Mouse (Mus musculus) cerebellum, postnatal 25 days (tissue): ENCODE measurements at regions not wholly inside any gene's neighbourhood (a gene's known extent, or its start where the extent isn't known, plus 50 kb on each side); places are given as distances from the start of the nearest gene placed in this dataset.
"Not testable (repeated sequence)": the region's sequence is repeated elsewhere in the genome, so short reads cannot be mapped to it uniquely, and the experiment has no call there.

Experiments used
- DNase-seq, 2 experiments: peaks; one replicate each; pipeline ENCODE4 v3.0.0; 2021; ENCODE audit warnings: mixed read lengths in 2 of 2

GRCm38 (mm10) chr4:23823516-23823915 is 672.7 kb upstream of the Mms22l start:
- peak in 1 of 2 experiments; percentile 31 for DNase-seq

GRCm38 (mm10) chr4:23826885-23827284 is 669.4 kb upstream of the Mms22l start:
- DNase-seq = peak in 1 of 2 experiments; percentile 3

GRCm38 (mm10) chr4:23832385-23833164 is 663.7 kb upstream of the Mms22l start:
- no peak for DNase-seq

- DNase-seq = no peak
Measured at GRCm38 (mm10) chr4:23843609-23844287, 652.5 kb upstream of the Mms22l start.

GRCm38 (mm10) chr4:23844288-23844971 is 651.8 kb upstream of the Mms22l start:
- no peak for DNase-seq

GRCm38 (mm10) chr4:23845263-23845662 is 651.0 kb upstream of the Mms22l start:
- no peak for DNase-seq

DNA sequence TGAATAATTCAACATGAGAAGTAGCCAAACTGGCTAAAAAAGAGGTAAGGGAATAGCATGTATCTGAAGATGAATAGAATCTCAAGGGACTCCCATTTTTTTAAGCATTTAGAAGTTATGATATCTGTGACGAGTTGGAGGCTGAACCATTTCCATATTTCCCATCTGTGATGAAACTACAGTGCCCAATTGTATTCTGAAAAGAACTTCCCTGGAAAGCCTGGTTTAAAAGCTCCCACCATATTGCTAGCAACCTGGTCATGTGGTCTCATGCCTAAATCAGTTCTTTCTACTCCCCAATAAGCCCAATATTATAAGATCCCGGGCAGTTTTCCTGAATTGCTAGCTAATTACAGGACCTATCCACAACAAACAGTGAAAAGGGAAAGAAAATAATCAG is 645.6 kb upstream of the Mms22l start:
- no peak for DNase-seq

DNA sequence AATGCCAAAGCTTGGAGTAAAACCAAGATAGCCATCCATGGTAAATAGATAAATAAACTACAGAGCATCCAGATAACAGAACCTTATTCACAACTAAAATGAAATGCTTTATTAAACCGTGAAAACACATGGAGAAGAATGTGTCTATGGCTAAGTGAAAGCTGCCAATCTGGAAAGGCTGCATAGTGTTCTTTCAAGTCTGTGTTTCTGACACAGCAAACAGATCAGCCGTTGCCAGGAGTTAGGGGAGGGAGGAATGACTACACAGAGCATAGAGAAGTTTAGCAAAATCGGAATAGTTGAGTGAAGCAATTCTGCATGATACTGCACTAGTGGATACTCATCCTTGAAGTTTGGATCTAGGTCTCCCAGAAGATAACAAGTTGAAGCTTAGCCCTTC is 633.8 kb upstream of the Mms22l start:
- DNase-seq = no peak

DNA sequence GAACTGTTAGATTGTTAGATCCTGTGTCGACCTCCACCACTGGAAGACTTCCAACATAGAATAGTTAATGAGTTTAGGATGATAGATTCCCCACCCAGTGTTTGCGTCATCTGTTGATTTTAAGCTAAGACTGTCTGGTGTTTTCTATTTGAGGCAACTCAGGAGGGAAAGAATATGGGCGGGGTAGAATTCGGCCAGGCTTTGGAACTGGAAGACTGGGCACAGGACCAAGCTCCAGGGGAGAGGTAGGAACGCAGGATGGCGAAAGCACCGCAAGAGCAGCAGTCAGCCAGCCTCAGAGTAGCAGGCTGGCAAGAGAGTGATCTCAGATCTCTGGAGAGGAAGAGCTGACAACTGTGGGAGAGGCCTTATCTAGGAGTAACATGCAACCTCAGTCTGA is 616.2 kb upstream of the Mms22l start:
- DNase-seq = peak; percentile 51 to 69

DNA sequence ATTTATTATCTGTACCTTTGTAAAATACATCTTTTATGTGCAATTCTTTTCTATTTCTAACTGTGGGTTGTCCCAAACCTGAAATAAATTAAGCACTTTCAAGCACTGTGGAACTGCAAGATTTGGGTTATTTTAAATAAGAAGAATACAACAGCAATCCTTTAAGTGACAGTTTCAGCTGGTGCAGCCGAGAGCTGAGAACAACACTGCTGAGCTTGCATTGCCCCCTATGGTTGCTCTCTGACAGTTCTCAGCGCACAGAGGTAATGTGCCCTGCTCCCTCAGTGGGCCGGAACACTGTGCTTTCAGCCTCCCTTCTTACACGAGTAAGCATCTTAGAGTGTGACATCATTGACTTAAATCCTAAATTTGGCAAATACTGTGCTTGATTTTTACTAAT is 582.9 kb upstream of the Mms22l start:
- DNase-seq = peak in 1 of 2 experiments; percentile 1

DNA sequence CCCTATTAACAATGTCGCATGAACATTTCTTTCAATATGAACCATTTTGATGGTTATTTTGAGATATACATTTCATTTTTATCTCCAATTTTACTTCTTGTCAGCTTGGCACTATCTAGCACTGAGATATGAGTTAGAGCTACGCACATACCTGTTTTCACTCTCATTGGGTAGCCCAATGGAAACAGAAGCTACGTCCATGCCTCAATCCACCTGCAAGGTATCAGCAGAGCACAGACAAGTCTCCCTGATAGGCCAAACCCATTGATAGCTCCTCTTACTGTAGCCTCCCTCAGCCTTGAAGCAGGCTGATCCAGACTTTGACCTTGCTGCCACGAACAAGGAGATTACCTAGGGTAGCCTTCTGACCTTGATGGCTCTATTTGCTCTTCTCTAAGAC is 582.4 kb upstream of the Mms22l start:
- no peak for DNase-seq

- DNase-seq = no peak
Measured at GRCm38 (mm10) chr4:23914423-23914822, 581.8 kb upstream of the Mms22l start.

DNA sequence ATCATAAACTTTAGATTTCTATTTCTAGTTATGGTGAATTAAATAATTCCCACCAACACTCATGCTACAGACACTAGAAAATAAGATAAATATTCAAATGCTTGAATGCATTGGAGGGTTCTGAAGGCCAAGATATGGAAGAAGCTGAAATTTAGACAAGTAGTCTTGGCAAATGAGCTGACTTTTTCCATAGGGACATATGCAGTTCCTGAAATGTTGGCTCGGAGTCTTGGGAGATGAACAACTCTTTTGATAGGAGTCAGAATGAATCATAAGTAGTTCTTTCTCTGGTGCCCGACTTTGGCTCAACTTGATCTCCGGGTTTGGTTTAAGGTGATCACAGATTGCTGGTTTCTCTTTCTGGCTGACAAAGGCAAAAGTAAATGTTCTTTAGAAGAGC is 574.7 kb upstream of the Mms22l start:
- DNase-seq = no peak

GRCm38 (mm10) chr4:23954140-23954539 is 542.1 kb upstream of the Mms22l start:
- no peak for DNase-seq

DNA sequence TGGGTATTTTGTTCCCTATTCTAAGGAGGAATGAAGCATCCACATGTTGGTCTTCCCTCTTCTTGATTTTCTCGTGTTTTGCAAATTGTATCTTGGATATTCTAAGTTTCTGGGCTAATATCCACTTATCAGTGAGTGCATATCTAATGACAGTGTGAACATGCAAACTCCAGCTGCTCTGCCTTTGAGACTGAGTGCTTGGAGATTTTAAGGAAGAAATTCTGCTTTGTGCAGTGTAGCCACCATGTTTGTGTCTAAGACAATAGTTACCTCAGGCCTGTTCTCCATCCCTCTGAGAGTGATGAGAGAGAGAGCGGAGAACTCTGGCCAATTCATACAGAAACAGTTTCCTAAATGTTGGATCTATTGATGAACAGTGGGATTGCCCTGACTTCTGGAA is 514.1 kb upstream of the Mms22l start:
- DNase-seq = not testable (repeated sequence)

- DNase-seq = peak; percentile 5 to 15
Measured at GRCm38 (mm10) chr4:23982790-23983451, 513.3 kb upstream of the Mms22l start.

DNA sequence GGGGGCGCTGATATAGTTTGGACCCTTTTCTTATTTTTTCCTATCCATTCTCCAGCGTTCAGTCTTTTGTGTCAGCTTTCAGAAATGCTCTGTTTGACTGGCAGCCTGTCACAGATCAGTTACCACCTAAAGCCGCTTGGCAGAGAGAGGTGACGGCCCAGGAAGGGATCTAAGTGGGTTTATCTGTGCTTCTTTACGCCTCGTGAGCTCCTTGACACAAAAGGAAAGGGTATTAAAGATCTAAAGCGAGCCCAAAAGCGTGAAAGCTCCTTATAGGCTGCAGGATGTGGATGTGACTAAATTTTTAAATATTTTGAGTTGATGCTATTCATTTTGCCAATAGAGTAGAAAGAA is 512.8 kb upstream of the Mms22l start:
- DNase-seq = no peak

DNA sequence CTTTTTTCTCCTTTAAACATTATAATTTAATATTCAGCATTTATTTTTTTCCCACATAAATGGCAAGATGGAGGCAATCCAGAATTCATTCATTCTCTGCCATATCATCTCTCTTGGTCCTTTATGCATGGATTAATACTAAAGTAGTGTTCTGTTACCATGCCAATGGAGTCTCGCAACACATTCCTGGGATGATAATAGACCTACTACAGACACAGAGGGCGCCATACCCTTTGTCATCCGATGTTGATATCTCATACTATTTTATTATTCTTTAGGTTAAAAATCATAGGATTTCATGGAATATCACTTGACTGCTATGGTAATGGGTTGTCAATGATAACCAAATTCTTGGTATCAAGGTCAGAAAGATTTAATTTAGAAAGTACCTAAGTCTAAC is 512.2 kb upstream of the Mms22l start:
- DNase-seq = no peak

DNA sequence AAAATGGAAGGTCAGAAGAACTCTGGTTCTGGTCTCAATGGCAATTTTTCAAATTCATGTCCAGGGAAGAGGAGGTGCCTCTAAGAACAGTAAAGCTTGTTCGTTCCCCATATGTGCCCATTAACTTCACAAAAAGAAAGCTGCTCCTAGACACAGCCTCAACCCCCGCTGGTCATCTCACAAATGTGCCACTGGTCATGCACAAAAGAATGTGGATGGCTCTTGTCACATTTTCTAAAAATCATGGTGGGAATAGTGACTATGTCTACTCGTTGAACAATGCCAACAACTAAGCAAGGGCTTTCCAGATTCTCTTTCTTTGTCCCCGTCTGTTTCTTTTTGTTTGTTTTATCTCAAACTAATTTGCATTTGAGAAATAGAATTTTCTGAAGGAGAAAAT is 510.3 kb upstream of the Mms22l start:
- no peak for DNase-seq

GRCm38 (mm10) chr4:23993823-23994222 is 502.4 kb upstream of the Mms22l start:
- no peak for DNase-seq

- DNase-seq = no peak
Measured at GRCm38 (mm10) chr4:23994261-23994965, 501.8 kb upstream of the Mms22l start.

DNA sequence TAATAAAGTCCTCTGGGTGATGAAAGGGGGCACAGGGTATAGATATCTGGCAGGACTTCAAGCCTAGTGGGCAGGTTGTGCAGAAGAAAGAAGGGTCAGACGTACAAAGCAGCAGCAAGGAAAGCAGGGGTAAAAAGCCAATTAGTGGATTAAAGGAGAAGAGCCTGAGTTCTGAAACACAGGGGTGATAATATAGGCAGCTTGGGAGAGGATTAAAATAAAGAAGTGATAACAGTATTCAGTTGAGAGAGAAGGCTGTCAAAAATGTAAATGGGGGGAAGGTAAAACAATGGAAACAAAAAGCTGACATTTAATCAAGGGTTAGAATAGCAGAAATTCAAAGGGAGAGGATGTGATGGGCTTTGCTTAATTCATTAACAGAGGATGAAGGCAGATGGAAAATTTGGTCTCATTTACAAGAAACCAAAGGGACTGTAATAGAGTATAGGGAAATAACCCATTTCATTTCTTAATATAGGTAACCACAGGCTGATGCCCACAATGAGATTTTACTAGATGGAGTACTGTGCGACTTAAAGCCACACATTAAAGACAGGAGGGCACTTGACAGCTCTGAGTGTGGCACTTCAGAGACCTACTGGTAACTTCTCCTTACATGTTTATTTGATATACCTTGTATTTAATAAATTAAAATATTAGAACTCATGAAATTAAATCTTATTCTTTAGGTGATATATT is 489.8 kb upstream of the Mms22l start:
- DNase-seq = no peak
